Mouse (Mus musculus) granulocyte monocyte progenitor cell, adult 5-6 weeks (primary cell): ENCODE data around the gene Pnn. TPM values are rescaled to one million over a fixed set of nuclear protein-coding genes. Genes with fewer than 3 reads are reported as not detected.

Experiments used
- ATAC-seq: replicated peaks from 2 replicates; pipeline ENCODE4 v1.8.0; 2016; ENCODE audit warnings: mild to moderate bottlenecking, moderate TSS enrichment, inconsistent platforms; ENCODE audit not compliant: poor library complexity, severe bottlenecking
- total RNA-seq, 2 experiments: library from RNA; stranded (forward) in 1 of 2; stranded (reverse) in 1 of 2; fragments of 200-712, 200-1000 nt in 1 of 2; fragments of >200 nt in 1 of 2; fragmentation: Nextera tagmentation in 1 of 2; gene quantifications; 2 replicates each; pipeline ENCODE4 v1.2.3; 2014 to 2017

Gene Pnn
- total RNA-seq, 2 experiments from 2014 or later: 89.3 to 104 TPM

DNA sequence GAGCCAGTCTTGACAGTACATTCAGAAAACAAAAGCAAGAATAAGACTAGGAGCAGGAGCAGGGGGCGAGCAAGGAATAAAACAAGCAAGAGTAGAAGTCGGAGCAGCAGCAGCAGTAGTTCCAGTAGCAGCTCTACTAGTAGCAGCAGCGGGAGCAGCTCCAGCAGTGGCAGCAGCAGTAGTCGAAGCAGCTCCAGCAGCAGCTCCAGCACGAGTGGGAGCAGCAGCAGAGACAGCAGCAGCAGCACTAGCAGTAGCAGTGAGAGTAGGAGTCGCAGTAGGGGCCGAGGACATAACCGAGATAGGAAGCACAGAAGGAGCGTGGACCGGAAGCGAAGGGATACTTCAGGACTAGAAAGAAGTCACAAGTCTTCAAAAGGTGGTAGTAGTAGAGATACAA is 5.6 kb downstream of the Pnn start:
- ATAC-seq: no peak

GRCm38 (mm10) chr12:59074052-59074451 is 7.4 kb downstream of the Pnn start:
- peak; percentile 38; the same call in 1 of the 2 replicates for ATAC-seq

DNA sequence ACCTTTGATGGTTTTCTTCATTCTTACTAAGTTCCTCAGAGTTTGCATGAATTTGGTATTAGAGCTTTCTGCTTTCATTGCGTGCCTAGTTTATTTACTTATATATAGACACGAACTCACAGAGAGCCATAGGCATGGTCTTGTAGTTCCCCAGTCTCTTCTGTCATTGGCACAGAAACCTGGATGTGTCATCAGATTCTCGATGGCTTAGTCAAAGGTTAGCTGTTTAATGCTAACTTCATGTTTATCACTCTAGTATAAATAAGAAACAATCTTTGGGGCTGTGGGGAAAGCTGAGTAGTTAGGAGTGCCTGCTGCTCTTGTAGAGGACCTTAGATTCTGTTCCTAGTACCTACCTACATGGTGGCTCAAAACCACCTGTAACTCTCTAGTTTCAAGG is 10.3 kb downstream of the Pnn start:
- ATAC-seq: no peak

GRCm38 (mm10) chr12:59077883-59078282 is 11.2 kb downstream of the Pnn start:
- ATAC-seq: no peak

DNA sequence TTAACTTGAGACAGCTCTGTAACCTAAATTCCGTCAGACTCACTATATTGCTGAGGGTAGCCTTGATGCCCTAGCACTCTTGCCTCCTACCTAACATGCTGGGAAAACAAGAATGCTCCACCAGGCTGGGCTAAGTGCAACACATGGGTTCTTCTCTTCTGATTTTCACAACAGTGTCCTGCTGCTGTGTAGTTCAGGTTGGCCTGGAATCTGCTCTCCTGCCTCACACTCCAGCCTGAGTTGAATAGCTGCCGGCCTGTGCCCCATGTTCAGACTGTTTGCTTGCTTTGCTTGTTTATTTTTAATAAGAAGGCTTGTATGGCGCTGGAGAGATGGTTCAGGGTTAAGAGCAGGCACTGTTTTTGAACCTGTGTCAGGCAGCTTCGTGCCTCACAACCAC is 13.8 kb downstream of the Pnn start:
- no peak for ATAC-seq

DNA sequence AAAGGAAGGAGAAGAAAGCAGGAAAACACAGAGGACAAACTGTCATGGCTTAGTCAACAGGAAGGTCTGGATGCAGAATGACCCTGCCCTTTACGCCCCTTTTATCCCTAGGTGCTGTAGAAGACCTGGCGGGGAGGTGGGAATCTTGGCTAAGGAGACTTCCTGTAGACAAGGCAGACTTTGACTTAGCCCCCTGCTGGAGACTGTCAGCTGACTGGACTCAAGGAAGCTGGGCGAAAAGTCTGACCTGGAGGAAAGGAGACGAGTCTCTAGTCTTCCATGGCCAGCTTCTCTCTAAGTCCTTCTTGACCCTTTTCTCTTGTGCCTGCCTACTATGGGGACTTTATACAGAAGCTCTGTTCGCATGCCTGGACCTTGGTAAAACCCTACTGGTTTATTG is 17.8 kb downstream of the Pnn start:
- no peak for ATAC-seq

GRCm38 (mm10) chr12:59086171-59086570 is 19.5 kb downstream of the Pnn start:
- no peak for ATAC-seq

GRCm38 (mm10) chr12:59093543-59093942 is 26.9 kb downstream of the Pnn start:
- ATAC-seq: no peak

DNA sequence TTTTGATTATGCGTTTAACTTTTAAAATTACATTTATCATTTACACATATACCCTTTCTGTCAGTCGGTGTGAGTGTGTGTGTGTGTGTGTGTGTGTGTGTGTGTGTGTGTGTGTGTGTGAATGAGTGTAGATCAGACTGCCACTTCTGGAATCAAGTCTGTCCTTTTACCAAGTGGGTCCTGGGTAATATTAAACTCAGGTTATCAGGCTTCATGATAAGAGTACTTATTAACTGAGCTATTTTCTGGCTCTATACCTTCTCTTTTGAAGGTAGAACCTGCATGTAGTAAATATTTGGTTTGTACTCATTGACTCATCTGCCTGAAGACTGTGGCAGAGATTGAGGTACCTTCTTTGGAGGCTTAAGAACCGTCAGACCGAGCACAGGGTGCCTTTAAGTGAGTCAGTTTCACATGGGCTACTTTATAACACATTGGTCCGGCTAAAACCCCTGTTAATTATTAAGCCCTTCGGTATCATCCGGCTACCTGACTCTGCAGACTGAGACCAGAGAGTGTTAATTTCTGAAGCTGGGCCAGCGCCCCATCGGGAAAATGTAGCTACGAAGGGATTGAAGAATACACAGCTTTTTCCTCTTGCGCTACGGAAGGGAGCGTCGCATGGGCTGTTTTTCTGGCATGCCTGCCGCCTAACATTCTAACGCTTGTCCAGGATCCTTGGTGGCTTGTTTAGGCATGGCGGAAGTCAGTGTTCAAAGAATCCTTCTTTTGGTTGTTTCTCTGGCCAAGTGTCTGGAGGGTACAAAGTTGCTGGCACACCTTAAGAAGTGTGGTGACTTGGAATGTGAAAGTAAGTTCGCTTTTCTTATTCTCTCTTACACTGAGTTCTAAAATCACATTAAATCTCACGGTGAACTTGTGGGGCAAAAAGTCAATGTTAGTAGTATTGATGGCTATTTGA is 28.7 kb downstream of the Pnn start, which contains the start of gene Mia2:
Mia2 (plus strand) TSS at position 696 of the 922 bp plus-strand sequence.
- ATAC-seq: no peak

- ATAC-seq: no peak
Observed at GRCm38 (mm10) chr12:59104771-59105170, 38.1 kb downstream of the Pnn start.

DNA sequence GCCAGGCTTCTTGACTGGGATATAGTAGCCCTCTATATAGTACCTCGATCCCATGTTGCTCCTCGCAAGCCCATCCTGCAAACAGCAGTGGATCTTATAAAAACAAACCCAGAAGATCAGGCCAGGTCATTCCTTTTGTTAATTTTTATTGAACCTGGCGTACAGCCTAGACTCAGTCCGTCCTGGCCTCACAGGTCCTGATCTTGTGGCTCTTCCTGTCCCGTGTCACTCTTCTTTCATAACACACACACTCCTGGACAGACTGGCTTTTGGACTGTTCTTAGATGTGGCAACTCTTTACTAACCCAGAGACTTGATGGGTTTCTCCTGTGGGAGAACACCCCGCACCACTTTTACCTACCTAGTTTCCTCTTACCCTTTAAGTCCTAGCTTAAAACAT is 39.2 kb downstream of the Pnn start:
- ATAC-seq: no peak

GRCm38 (mm10) chr12:59106491-59106890 is 39.8 kb downstream of the Pnn start:
- ATAC-seq: no peak

GRCm38 (mm10) chr12:59107926-59108325 is 41.2 kb downstream of the Pnn start:
- ATAC-seq: no peak

DNA sequence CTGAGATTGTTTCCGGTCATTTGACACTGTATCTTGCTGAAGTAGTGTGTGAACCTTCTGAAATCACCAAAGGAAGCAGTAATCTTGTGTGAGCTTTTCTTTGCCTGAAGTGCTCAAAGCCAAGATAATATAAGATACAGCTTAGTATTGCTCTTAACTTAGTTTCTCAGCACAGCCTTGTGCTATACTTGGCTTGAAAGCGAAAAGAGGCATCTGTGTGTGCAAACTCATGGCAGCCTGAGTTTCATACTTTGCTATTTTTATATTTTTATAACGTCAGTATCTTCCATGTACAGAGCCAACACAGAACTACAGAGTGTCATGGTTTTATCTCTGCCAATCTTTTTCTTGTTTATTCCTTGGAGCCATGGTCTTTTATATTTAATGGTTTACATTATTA is 50.5 kb downstream of the Pnn start:
- no peak for ATAC-seq

Other genes starting within 250 kb of the Pnn start
- 12.5 and 14.4 TPM in 2 replicates for gene Sec23a, start 54.9 kb upstream of the Pnn start, total RNA-seq (2014; fragmentation: Nextera tagmentation)
- 20.9 and 23.7 TPM in 2 replicates for gene Sec23a, start 54.9 kb upstream of the Pnn start, total RNA-seq (2017)
- 23.0 and 23.4 TPM in 2 replicates for gene Gemin2, start 53.5 kb upstream of the Pnn start, total RNA-seq (2014; fragmentation: Nextera tagmentation)
- 14.0 and 22.3 TPM in 2 replicates for gene Gemin2, start 53.5 kb upstream of the Pnn start, total RNA-seq (2017)
- 25.7 and 58.6 TPM in 2 replicates for gene Trappc6b, start 5.4 kb upstream of the Pnn start, total RNA-seq (2014; fragmentation: Nextera tagmentation)
- gene Trappc6b, start 5.4 kb upstream of the Pnn start, total RNA-seq (2017): 49.7 and 53.6 TPM in 2 replicates
- 86.2 and 124 TPM in 2 replicates for gene Mia2, start 28.9 kb downstream of the Pnn start, total RNA-seq (2014; fragmentation: Nextera tagmentation)
- gene Mia2, start 28.9 kb downstream of the Pnn start, total RNA-seq (2017): 119 and 151 TPM in 2 replicates
- gene Fbxo33, start 152.8 kb downstream of the Pnn start, total RNA-seq (2014; fragmentation: Nextera tagmentation): 23.9 and 28.1 TPM in 2 replicates
- 44.7 and 49.9 TPM in 2 replicates for gene Fbxo33, start 152.8 kb downstream of the Pnn start, total RNA-seq (2017)